8 mouse cellular contexts compared by ENCODE assay signal in the genomic region with DNA sequence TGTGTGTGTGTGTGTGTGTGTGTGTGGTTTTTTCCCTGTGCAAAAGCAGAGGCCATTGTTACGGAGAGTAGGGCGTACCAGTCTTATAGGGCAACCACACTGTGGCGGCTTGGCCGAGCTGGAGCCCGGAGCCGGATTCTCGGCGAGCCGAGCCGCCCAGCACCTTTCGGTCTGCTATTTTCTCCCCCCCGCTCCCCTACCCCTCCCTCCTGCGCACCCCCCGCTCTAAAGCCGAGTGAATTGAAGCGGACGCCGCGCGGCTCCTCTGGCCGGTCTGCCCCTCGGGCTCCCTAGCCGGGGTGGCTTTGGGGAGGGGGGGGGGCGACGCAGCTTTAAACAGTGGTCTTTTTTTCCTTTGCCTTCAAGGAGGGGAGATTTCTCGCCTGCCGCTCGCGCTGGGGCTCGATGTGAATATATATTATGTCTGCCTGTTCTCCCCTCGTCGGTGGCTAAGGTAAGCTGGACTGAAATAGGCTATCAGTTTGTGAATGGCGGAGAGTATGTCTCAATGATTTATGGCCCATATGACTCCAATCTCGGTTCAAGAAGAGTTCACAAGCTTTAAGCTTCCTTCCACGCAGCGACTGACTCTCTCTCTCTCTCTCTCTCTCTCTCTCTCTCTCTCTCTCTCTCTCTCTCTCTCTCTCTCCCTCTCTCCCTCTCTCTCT. TPM values are rescaled to one million over a fixed set of nuclear protein-coding genes. Genes with fewer than 3 reads are reported as not detected.
DNase-seq lines count a peak whose midpoint lies in the region.

No protein-coding gene starts in this region.

- intact Hi-C loops in gastrocnemius, postnatal 14 days (cut with DNase I; ENCODE audit: low total_unique reads) = no loop called here

- peak; percentile 90 for DNase-seq in heart, adult 11 months
- no peak for DNase-seq in heart, adult 18-20 months
- DNase-seq in embryo, embryonic 11 days = peak; percentile 86
- DNase-seq in kidney, adult 9 months = peak; percentile 55
- peak; percentile 38 to 63 for DNase-seq in lung, postnatal 4 days
- no peak for DNase-seq in gastrocnemius, postnatal 14 days
- no peak for DNase-seq in thymus, postnatal 14 days
- no peak for DNase-seq in spleen, postnatal 14 days (ENCODE audit: low spot score in 2 of 2)

RNA-seq across cellular contexts. Expression of gene Hoxb2, which starts 9.5 kb away (rescaled TPM):
- total RNA-seq in heart, adult 18-20 months (2021) = under 1 TPM; 0.46 to 0.62 TPM
- total RNA-seq in gastrocnemius, postnatal 14 days (2021) = 1 to 10 TPM in 1 of 2 experiments, under 1 TPM in 1; 0.51 to 1.1 TPM

RNA-seq across cellular contexts. Expression of gene Hoxb3, which starts 17.7 kb away (rescaled TPM):
- total RNA-seq in heart, adult 18-20 months (2021) = under 1 TPM; 0.12 to 0.57 TPM
- under 1 TPM; 0.66 to 0.80 TPM for total RNA-seq in gastrocnemius, postnatal 14 days (2021)

RNA-seq across cellular contexts. Expression of gene Hoxb4, which starts 22.8 kb away (rescaled TPM):
- under 1 TPM; 0.62 to 0.64 TPM for total RNA-seq in heart, adult 18-20 months (2021)
- under 1 TPM; 0.51 to 0.53 TPM for total RNA-seq in gastrocnemius, postnatal 14 days (2021)

RNA-seq across cellular contexts. Expression of gene Hoxb1, which starts 24.7 kb away (rescaled TPM):
- total RNA-seq in heart, adult 18-20 months (2021) = not detected
- total RNA-seq in gastrocnemius, postnatal 14 days (2021) = not detected

RNA-seq across cellular contexts. Expression of gene Hoxb5, which starts 37.7 kb away (rescaled TPM):
- total RNA-seq in heart, adult 18-20 months (2021) = under 1 TPM; 0.12 to 0.21 TPM
- under 1 TPM; 0.90 to 0.91 TPM for total RNA-seq in gastrocnemius, postnatal 14 days (2021)

Comparison
In these comparisons a context has a peak if more than half of its experiments do, and no peak if none do; other contexts are left out.
1. DNase-seq: peak in heart, adult 11 months (single experiment), embryo, embryonic 11 days (single experiment), kidney, adult 9 months (single experiment) and lung, postnatal 4 days (2 of 2); none in heart, adult 18-20 months (0 of 2), gastrocnemius, postnatal 14 days (single experiment), thymus, postnatal 14 days (single experiment) and spleen, postnatal 14 days (0 of 2).